Mouse (Mus musculus): Measurements from ENCODE around the gene Trim24. TPM values are rescaled to one million over a fixed set of nuclear protein-coding genes. Genes with fewer than 3 reads are reported as not detected.

Gene Trim24
- total and polyA plus RNA-seq, 3 experiments = 11.4 to 19.2 TPM; not detected in 1

DNA sequence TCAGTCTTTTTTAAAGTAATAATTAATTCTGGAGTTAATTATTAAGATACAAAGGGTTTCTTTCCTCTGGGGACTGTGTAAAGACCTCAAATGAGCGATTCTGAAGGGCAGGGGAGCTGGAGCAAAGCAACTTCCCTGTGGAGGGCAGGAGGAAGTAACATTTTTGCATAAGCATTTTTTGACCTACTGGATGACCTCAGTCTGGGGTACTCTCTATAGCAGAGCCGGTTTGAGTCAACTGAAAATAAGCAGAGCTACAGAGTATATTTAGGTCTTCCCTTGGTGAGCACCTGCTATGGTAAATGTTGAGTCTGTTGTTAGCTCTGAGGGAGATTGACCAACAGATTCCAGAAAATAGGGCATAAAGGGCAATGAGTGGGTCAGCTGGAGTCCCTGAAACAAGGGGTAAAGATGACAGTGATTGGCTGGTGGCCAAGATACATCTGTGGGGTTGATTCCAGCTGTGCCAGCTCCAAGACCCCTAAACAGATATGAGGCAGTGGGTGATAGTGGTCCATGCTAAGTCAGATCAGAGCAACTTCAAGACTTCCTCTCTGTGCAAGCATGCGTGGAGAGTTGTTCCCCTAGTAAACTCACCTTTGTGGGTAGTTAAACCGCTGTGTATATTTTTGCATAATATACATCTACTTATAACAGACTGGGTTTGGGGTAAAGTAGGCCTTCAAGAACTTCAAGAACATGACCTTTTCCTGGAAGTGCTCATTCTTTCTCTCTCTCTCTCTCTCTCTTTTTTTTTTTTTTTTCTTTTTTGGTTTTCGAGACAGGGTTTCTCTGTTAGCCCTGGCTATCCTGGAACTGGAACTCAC is 27.6 kb upstream of the Trim24 start:
- H3K9ac ChIP-seq (ENCODE audit: control insufficient read depth, low read depth, low read length, poor library complexity, severe bottlenecking) = no peak overlapping the region
- H3K79me2 ChIP-seq (ENCODE audit: control insufficient read depth, insufficient read depth, low read length, poor library complexity) = no peaks in the 10 kb centered on the region
- no peaks in the 10 kb centered on the region for H3K9me3 ChIP-seq (replicated peaks; ENCODE audit: insufficient read depth, low read length)
- peaks cover 0 to 9% of the 10 kb centered on the region in 2 experiments; a peak in 2 of 4 replicates for H3K36me3 ChIP-seq (ENCODE audit: control insufficient read depth in 1 of 2, insufficient read depth in 2 of 2, low read length in 2 of 2)
- H3K4me3 ChIP-seq (ENCODE audit: control insufficient read depth in 1 of 2, insufficient read depth in 1 of 2, low read depth in 2 of 2, low read length in 2 of 2) = no peak overlapping the region
- no peak overlapping the region for H3K27ac ChIP-seq (ENCODE audit: control insufficient read depth, low read depth, low read length)
- peaks cover 7 to 15% of the 10 kb centered on the region in 2 experiments for H3K4me1 ChIP-seq (ENCODE audit: control insufficient read depth in 1 of 2, insufficient read depth in 2 of 2, low read length in 2 of 2)
- TF ChIP-seq CTCF (IDR thresholded peaks at IDR 0.05 in 2 of 3, conservative IDR thresholded peaks at IDR 0.05 in 1 of 3; ENCODE audit: control insufficient read depth in 1 of 3, insufficient read depth in 1 of 3, low read depth in 2 of 3, low read length in 3 of 3, poor library complexity in 1 of 3, severe bottlenecking in 1 of 3) (no peak), NRF1 (IDR thresholded peaks at IDR 0.05; ENCODE audit: insufficient read depth, low read depth, low read length, poor library complexity, severe bottlenecking) (no peak), KAT2A (conservative IDR thresholded peaks at IDR 0.05; ENCODE audit: low read depth, low read length) (no peak), GATA1 (IDR thresholded peaks at IDR 0.05; ENCODE audit: low read depth, low read length) (no peak), POLR2AphosphoS5 (IDR thresholded peaks at IDR 0.05; ENCODE audit: borderline replicate concordance, low read depth, low read length) (no peak), TCF12 (IDR thresholded peaks at IDR 0.05; ENCODE audit: low read depth, low read length) (no peak), TAL1 (IDR thresholded peaks at IDR 0.05; ENCODE audit: low read length) (no peak), E2F4 (IDR thresholded peaks at IDR 0.05; ENCODE audit: borderline replicate concordance, low read depth, low read length) (no peak), MAFK (IDR thresholded peaks at IDR 0.05; ENCODE audit: borderline replicate concordance, low read depth, low read length) (no peak), GABPA (IDR thresholded peaks at IDR 0.05; ENCODE audit: low read depth, low read length) (no peak), USF1 (IDR thresholded peaks at IDR 0.05; ENCODE audit: low read depth, low read length) (no peak)
- DNase-seq (ENCODE audit: low read depth, low spot score) = peak; percentile 18
- H3K27me3 ChIP-seq (ENCODE audit: control insufficient read depth in 1 of 2, insufficient read depth in 2 of 2, low read length in 2 of 2) = no peaks in the 10 kb centered on the region

DNA sequence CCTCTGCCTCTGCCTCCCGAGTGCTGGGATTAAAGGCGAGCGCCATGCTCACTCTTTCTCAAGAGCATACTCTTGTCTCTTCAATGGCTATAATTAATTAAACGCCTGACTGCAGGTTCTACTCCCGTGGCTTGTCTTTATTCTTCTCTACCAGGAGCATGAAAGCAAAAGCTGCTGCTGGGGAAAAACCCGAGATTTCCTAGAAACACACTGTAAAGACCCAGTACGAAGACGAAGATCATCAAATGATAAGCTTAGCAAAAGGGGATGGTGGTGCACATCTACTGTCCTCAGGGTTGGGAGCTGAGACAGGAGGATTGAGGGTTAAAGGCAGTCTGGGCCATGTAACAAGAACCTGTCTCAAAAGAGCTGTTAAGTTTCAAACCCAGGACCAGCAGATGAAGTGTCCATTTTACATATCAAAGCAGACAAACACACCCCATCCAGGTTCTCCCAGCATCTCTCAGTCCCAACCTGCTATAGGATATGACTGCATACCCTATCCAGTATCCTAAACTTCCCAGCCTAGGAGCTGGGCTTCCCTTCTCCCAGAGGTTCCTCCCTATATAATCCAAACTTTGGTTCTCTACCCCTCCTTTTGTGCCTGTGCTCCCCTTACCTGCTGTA is 26.9 kb upstream of the Trim24 start:
- no peak overlapping the region for H3K9ac ChIP-seq (ENCODE audit: control insufficient read depth, low read depth, low read length, poor library complexity, severe bottlenecking)
- no peak overlapping the region for H3K27ac ChIP-seq (ENCODE audit: control insufficient read depth, low read depth, low read length)
- H3K4me3 ChIP-seq (ENCODE audit: control insufficient read depth in 1 of 2, insufficient read depth in 1 of 2, low read depth in 2 of 2, low read length in 2 of 2) = no peak overlapping the region
- TF ChIP-seq TCF12 (IDR thresholded peaks at IDR 0.05; ENCODE audit: low read depth, low read length) (no peak), KAT2A (conservative IDR thresholded peaks at IDR 0.05; ENCODE audit: low read depth, low read length) (no peak), MAX (IDR thresholded peaks at IDR 0.05; ENCODE audit: low read length) (no peak), POLR2AphosphoS2 (IDR thresholded peaks at IDR 0.05; ENCODE audit: low read length) (no peak), UBTF (IDR thresholded peaks at IDR 0.05; ENCODE audit: borderline replicate concordance, insufficient read depth, low read depth, low read length) (no peak), CHD1 (IDR thresholded peaks at IDR 0.05; ENCODE audit: low read depth, low read length) (no peak), RCOR1 (IDR thresholded peaks at IDR 0.05; ENCODE audit: low read depth, low read length) (no peak), MYB (IDR thresholded peaks at IDR 0.05; ENCODE audit: low read depth, low read length) (no peak), RAD21 (IDR thresholded peaks at IDR 0.05; ENCODE audit: low read depth, low read length) (no peak), MYC (IDR thresholded peaks at IDR 0.05; ENCODE audit: low read depth, low read length) (no peak), MAZ (IDR thresholded peaks at IDR 0.05; ENCODE audit: low read depth, low read length) (no peak), TBP (IDR thresholded peaks at IDR 0.05; ENCODE audit: low read depth, low read length) (no peak), POLR2A (IDR thresholded peaks at IDR 0.05; ENCODE audit: control insufficient read depth in 1 of 2, insufficient read depth in 1 of 2, low read depth in 1 of 2, low read length in 2 of 2, poor library complexity in 1 of 2) (no peak), USF1 (IDR thresholded peaks at IDR 0.05; ENCODE audit: low read depth, low read length) (no peak), SMC3 (IDR thresholded peaks at IDR 0.05; ENCODE audit: low read depth, low read length) (no peak), MXI1 (IDR thresholded peaks at IDR 0.05; ENCODE audit: low read depth, low read length) (no peak), BHLHE40 (IDR thresholded peaks at IDR 0.05; ENCODE audit: borderline replicate concordance, low read depth, low read length) (no peak), GABPA (IDR thresholded peaks at IDR 0.05; ENCODE audit: low read depth, low read length) (no peak), CHD2 (IDR thresholded peaks at IDR 0.05; ENCODE audit: low read length) (no peak)
- peaks cover 7 to 15% of the 10 kb centered on the region in 2 experiments for H3K4me1 ChIP-seq (ENCODE audit: control insufficient read depth in 1 of 2, insufficient read depth in 2 of 2, low read length in 2 of 2)
- no peaks in the 10 kb centered on the region for H3K79me2 ChIP-seq (ENCODE audit: control insufficient read depth, insufficient read depth, low read length, poor library complexity)
- H3K27me3 ChIP-seq (ENCODE audit: control insufficient read depth in 1 of 2, insufficient read depth in 2 of 2, low read length in 2 of 2) = no peaks in the 10 kb centered on the region
- no peak for DNase-seq (ENCODE audit: low read depth, low spot score)
- no peaks in the 10 kb centered on the region for H3K9me3 ChIP-seq (replicated peaks; ENCODE audit: insufficient read depth, low read length)
- H3K36me3 ChIP-seq (ENCODE audit: control insufficient read depth in 1 of 2, insufficient read depth in 2 of 2, low read length in 2 of 2) = peaks cover 0 to 9% of the 10 kb centered on the region in 2 experiments; a peak in 2 of 4 replicates

Data from MEL (cell line).